Mouse (Mus musculus): ENCODE data around the gene Gas6.

Gene Gas6

DNA sequence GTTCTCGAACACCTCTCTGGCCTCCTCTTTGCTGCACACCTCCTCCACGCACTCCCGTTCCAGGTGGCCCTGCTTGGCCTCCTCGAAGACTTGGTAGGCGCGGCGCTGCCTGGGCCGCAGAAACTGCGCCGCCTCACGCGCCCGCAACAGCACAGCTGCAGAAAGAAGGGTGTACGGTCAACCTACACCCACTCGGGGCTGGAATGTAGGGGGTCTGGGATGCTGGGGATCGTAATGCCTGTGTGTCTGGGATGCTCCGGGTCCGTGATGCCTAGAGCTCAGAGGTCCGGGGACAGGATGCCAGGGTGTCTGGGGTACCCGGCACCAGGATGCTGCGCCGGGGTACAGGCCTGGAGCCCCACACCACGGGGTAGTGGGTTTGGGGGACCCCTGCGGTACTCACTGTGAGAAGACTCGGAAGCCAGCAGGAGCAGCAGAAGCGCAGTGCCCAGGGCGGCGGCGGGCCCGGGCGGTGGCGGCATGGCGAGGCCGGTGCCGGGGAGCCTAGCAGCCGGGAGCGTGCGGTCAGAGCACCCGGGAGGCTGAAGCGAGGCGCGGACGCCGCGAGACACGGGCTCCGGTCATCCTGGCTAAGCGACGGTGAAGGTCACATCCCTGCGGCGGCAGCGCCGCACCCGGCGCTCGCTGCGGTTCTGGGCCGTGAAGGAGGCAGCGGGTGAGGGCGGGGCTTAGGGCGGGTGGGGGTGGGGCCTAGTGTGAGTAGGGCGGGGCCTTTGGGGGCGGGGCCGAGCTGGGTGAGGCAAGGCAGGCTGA, at the start of gene Gas6:
TSS of gene Gas6 (minus strand) at position 633 of the 774 bp plus-strand sequence.
- DNase-seq = peak; percentile 18

DNA sequence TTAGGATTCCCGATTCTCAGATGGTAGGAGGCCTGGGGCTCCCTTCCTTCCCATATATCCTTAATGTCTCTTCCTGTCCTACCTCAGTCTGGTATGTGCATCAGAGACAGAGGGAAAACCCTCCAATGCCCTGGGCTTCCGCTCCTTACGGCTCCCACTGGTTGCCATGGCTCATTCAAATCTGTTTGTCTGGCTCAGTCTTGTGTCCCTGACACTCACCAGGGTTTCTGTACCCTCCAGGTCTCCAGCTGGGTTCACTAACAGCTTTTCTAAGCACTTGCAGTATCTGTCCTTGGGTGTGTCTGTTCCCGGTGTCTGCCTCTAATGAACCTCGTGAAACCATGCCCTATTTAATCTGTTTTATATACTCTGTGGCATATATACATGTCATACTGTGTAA, 47.2 kb upstream of the Gas6 start:
- no peak for DNase-seq

DNA sequence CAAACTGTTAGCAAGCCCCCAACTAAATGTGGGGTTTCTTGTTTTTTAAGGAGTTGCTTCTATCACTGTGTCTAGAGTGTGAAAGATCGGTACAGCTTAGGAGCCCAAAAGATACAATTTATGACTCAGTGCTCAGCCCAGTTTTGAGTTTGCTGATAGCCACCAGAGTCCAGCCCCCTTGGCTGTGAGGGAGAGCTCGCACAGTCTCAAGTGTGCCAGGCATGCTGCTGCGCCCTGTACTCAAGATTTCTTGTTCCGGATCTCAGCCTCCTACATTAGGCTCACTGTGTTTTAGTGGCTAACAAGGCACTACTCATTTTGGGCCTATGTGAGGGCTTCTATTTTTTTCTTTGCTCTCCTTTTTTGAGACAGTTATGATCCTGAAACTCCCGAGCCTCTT, 45.8 kb upstream of the Gas6 start:
- DNase-seq = no peak

DNA sequence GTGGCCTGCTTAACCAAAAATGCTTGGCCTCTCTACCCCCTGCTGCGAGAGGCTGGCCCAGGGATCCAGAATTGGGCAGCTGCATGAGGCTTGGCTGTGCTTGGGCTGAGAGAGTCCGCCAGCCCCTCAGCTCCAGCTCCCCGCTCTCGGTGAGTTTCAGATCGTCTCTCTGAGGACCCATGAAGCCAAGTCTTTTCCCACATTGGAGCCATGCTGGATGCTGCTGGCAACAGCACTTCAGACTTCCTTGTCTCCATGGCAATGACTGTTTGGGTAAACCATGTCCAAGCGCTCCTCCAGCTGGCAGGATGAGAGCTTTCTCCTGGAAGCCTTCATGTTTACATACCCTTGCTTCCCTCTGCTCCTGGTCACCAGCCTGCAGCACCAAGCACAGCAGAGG, 44.5 kb upstream of the Gas6 start:
- no peak for DNase-seq

DNA sequence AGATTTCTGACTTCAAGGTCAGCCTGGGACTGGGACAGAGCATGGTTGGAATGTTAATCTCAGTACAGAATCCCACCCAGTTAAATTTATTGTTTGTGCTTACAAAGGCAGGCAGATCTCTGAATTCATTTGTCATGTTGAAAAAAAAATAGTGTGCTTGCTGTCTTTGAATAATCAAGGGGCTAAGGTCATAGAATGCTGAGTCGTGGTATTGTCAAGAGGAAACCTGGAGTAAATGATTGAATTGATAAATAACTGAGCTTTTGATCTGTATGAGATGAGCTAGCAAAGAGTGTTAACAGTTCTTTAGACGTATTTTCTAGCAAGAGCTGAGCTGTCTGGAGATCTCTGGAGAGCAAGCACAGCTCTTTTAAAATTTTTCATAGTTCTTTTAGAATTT, 42.8 kb upstream of the Gas6 start:
- no peak for DNase-seq

DNA sequence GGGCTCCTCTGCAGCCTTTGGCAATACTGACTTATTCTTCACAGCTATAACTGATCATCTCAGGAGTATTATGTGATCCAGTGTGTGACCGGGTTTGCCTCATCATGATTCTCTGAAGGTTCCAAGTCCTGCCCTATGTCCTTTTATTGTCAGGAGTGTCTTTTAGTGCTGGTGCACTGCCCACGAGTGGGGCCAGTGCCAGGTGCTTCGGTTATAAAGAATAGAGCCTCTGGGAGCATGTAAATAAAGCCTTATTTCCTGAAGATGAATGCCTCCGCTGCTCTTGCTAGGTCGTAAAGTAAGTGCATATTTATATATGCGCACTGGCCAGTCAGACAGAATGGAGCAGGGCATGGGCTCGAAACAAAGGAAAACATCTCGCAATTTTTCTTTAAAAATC, 38.8 kb upstream of the Gas6 start:
- no peak for DNase-seq

DNA sequence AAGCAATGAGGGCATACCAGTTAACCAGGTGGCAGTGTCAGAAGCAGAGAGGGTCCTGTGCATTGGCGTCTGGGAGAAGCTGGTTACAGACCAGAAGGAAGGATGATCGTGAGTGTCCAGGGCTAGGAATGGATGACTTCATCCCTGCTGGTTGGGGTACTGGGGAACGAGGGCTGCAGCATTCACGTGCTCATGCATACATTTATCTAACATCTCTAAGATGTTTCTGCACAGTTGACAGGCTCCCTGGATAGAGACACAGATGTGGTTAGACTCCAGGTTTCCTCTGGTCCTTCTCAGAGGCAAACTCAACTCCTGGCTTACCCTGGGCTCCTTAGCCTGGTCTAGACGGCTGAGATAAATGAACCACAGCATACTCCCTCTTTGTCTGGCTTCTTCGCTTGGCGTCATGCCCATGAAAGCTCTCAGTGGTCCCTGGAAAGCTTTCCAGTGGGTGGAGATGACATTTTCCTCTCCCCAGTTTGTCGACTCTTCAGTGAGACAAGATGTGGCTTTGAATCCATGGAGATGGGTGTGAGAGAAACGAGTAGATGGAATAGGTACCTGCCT, 37.4 kb upstream of the Gas6 start:
- no peak for DNase-seq

DNA sequence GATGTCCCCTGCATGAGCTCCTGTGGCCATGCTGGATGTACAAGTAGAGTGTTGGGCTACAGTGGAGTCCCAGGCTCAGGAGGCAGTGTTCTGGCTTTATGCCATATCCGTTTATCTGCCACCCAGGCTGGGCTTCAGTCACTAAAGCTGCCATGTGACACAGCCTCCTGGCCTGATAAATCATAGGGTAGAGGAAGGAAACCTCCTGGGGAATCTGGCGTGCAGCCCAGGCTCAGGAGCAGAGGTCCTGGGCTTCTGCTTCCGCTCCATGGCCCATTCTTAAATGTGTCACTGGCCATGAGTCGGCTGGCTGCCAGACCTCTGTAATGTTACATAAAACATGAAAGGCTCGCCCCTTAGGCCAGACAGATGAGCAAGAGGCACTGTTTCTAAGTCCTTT, 36.7 kb upstream of the Gas6 start:
- DNase-seq = no peak

DNA sequence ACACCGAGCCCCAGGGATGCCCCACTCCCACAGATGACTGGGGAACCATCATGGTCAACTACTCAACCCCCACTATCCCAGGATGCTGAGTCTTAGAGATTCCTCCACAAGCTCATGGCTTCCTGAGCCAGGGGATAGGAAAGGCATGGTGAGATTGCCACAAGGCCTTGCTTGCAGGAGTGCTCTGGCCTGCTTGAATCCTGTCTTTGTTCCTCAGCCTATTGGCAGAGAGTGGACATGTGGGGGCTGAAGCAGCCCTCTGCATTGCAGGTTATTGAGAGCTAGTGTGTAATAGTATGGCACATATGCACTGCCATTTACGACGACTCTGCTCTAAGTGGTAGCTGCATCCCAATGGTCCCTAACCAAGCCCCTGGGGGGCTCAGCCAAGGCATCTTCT, 36.1 kb upstream of the Gas6 start:
- no peak for DNase-seq

DNA sequence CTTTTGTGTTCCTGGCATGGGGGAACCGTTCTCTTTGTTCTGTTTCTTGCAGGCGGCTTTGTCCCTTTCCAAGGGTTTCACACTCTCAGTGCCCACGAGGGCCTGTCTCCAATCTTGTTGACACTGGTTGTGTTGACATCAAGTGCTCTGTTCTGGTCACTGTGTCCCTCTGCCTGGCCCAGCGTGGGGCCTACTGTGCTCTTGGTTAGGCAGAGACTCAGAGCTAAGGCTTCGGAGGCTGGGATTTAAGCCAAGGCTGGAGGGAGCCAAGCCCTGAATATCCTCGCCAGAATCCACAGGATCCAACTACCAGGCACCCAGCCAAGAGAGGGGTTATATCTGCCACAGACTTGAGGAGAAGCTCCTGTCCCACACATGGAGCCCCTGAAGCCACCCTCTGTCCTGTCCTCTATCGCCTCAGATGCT, 35.6 kb upstream of the Gas6 start:
- no peak for DNase-seq

DNA sequence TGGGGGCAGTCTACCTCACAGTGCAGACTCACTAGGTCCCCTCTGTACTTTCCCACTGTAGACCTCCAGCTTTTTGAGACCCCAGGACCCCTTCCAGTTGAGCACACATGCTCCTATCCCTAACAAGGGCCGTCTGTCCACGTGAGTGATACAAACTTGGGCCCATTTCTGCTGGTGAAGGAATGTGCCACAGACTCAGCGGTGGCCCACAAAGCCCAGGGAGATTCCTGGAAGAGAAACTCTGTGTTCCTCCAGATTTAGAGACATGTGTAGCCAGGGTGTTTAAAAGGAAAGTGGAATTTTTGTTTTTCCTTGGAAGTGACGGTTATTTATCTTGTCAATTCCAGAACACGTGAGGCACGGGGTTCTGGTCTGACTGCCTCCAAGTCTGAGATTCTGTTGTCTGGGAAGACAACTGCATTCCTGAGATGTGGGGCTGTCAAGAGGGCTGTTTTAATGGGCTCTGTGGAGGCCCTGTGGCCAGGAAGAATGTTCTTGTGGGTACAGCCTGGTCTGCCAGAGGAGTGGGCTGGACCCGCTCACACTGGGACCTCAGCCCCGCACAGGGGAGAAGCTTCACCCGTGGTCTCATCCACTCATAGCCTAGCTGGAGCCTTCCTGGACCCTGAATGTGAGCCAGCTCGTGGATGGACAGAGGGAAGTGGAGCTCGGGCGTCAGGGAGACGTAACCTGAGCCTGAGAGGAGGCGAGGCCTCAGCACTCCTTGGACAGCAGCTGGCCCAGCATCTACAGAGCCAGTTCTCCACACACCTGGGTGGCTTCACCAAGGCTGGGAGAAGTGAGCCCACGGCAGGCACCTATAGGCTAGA, 34.9 kb upstream of the Gas6 start:
- DNase-seq = no peak

DNA sequence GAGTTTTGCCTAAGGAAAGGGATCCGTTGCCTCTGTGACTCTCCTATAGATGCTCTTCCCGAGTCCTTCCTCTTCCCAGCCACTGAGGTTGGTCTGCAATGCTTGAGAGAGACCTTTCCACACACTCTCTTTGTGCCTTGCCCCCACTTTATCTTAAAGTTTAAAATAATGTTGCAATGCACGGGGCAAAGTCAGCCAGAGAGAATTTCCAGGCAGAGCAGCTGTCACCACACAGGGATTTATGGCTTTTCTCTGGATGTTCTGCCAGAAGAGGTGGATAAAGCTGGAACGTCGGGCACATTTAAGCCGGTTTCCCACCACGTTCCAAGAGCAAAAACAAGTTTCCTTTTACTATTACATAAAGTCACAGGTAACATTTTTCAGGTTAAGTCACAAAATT, 27.1 kb upstream of the Gas6 start:
- no peak for DNase-seq

DNA sequence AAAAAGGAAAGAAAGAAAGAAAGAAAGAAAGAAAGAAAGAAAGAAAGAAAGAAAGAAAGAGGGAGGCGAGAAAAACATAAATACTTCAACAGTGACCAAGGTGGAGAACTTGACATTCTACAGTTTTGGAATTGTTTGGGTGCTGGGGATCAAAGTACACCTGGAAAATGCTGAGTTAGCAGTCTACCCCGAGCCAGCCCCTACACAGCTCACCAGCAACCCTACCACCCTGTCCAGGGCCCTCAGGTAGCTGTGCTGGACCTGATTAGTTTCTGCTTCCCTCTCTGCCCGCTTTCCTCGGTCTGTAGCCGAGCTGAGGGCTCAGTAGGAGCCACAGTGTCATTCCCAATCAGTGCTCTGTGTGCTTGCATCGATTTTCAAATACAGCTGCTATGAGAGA, 26.1 kb upstream of the Gas6 start:
- DNase-seq = no peak

DNA sequence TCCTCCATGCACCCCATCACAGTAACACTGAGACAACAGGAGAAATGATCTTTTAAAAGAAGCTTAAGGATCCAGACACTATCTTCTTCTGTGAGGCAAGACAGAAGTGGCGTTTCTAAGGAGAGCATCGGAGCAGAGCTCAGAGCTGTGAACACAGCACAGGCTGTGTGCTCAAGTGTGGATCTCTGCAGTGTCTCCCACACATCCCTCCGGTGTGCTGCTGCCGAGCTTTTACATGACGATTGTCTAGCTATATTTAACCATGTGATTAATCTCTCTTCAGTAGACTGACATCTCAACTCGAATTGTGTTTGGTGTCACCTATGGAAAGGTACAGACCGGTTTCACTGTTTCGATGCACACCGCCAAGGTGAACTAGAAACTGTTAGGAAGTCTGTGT, 25.2 kb upstream of the Gas6 start:
- DNase-seq = no peak

DNA sequence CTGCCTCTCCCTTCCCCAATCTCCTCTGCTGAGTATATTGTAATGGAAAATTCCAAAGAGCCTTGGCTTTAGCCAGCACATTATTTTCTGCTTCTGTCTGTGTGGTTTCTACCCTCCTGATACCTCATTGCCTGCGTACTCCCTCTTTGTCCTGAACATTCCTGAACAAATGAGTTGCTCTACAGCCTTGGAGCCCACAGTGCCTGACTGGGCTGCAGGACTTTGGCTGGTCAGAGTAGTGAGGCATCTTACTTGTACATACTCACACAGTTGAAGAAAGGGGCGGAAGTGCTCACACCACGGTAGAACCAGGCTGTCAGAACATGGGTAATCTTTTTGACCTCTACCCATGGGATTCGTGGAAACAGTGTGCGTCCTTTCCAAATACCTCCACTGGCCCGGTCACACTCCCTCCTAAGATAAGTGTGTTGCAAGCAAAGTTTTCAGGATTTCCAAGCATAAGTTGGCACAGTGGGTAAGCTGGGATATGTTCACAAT, 23.0 kb upstream of the Gas6 start:
- DNase-seq = no peak

DNA sequence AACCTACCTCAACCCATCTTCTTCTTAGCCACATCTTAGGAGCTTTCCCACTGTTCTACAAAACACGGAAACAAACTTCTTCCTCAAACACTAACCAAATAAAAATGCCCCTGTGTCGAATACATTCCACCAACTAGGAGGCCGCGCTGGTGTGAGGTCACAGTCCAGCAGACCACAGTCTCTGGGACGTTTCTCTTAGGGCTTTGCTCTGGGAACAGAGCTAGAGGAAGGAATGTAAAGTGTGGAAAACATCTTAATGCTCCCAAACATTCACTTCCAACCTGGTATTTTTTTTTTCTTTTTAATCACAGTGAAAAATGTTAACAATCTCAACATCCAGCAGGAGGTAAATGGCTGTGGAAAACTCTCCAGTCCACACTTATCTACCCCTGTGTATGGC, 22.4 kb upstream of the Gas6 start:
- DNase-seq = no peak

DNA sequence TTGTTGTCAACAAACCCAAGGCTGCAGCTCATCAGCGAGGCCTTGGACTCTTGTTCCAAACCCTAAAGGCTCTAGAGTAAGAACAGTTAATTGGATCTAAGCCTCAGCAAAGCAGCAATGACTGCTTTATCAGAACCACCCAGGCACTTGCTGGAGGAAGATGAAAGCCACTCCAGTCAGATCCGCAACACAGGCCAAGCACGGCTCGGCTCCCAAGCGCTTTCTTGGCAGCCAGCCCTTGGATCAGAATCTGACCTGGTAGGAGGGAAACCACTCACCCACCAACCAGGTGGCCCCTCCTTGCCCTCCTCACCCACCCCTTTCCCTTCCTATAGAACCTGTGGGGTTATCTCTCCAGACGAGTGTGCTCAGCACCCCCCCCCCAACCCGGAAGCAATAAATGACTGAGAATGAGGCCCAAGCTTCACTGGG, 21.7 kb upstream of the Gas6 start:
- DNase-seq = no peak

DNA sequence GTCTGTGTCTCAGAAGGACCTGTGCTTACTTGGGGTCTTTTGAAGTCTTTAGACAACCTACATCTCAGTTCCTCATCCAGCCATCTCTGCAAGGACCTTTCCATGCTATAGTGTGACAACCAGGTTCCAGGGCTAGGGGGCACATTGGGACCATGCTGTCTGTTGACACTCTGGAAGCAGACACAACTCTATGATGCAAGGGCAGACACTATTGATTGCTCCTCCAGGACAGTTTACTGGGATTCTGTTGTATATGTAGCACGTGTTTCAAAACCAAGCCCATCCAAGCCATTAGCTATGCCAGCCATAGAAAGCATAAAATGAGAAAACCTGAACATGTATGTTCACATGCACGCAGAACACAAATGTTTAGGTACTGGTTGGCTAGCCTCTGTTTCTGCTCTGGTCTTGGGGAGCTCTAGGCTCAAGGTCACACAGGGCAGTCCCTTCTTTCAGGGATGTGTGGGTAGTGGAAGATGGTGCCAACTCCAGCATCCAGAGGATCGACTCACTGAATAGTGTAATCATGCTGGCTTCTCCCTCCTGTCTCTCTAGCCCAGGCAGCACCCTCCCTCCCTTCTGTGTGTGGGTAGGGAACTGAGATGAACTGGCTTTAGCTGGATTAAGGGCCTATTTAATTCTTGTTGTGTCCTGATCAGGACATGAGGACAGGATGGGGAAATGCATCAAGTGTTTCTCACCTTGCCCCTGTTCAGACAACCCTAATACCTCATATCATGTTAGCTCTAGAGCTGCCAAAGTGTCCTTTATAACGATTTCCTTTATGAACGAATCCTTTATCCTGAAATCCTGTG, 19.5 kb upstream of the Gas6 start:
- no peak for DNase-seq

DNA sequence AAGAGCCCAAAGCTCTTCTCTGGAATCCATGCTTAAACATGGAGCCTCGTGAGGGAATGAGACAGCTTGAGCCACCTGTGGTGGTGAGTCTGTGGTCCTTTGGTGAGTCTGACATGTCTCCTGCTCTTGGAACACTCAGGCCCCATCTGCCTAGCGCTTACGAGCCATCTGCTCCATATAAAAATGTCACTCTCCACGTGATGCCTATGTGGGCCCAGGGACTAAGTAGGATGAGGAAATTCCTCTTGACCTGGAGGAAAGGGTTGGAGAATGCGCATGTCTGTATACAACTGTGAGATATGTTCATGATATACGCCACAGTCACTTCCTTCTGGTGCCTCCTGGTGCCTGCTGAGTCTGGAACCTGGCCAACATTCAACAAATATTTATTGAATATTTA, 18.4 kb upstream of the Gas6 start:
- DNase-seq = no peak

DNA sequence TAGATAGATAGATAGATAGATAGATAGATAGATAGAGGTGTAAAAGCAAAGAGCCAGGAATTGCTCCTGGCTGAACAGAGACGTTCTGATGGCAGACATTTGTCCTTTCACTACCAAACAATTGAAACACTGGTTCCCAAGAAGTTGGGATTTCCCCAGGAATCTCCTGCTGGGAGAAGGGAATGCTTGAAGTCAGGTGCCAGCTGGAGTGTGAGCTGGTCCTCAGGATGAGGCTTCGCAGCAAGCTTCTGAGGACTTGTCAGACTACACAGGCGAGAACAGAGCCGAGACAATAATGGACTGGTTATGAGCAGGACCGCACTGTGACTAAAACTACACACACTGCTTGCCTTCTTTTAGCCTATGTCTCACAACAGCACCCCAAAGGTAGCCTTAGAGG, 17.7 kb upstream of the Gas6 start:
- DNase-seq = no peak

DNA sequence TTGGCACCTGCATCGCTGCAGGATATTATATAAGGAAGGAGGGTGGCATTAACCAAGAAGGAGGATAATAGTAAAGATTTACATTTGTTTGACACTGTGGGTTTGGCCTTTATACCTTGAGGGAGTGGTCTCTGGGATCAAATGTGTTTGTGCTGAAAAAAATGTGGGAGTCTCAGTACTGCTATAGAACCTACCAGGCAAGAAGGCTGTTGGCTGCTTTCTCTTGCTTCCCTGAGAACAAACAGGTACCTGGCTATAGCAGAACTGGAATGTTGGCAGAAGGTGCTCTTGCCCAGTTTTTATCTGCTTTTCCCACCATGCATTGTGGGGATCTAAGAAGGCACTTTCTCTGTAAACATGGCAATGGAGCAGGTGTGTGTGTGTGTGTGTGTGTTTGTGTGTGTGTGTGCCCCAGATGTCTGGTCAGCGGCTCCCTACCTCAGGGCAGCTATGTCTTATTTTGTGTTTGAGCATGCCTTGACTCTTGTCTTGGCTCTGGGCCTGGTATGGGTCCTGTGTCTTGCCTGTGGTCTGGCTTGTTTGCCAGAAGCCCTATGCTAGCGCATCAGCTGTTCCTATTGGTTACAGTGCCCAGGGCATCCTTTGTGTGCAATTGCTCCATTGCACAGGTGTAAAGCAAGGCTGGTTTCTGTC, 13.1 kb upstream of the Gas6 start:
- no peak for DNase-seq

DNA sequence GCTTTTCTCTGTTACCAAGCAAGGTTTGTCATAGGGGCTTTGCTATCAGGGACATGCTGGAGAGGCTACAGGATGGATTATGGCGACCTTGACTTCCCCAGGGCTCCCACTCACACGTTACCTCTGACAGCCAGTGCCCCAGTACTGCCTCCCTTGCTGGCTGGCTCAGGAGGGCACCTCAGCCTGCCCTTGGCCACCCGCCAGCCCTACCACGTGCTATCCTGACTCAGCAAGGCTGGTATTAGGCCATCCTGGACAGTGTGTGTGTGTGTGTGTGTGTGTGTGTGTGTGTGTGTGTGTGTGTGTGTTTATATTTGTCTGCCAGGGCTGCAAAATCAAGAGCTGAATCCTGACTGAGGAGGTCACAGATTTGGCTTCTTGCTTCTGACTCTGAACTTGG, 12.6 kb upstream of the Gas6 start:
- DNase-seq = no peak
